Mouse (Mus musculus): ENCODE data around the gene Hdac11. TPM values are rescaled to one million over a fixed set of nuclear protein-coding genes. Genes with fewer than 3 reads are reported as not detected.
"Not testable (repeated sequence)": the region's sequence is repeated elsewhere in the genome, so short reads cannot be mapped to it uniquely, and the experiment has no call there.

The Hdac11 gene
- total RNA-seq, 2 experiments from 2014 or later: 9.4 to 12.6 TPM

GRCm38 (mm10) chr6:91192851-91193545 lies 36.5 kb downstream of the Hdac11 start:
- intact Hi-C loops (cut with DNase I): no loop called here
- no peak for DNase-seq

- no peak for DNase-seq
- intact Hi-C loops (cut with DNase I): no loop called here
These were observed 42.0 kb downstream of the Hdac11 start for GRCm38 (mm10) chr6:91198456-91198855.

GRCm38 (mm10) chr6:91200429-91201188 lies 44.1 kb downstream of the Hdac11 start:
- peak; percentile 54 to 63 for DNase-seq
- intact Hi-C loops (cut with DNase I): no loop called here

GRCm38 (mm10) chr6:91201881-91202341 lies 45.4 kb downstream of the Hdac11 start:
- intact Hi-C loops (cut with DNase I): no loop called here

GRCm38 (mm10) chr6:91202571-91202970 lies 46.1 kb downstream of the Hdac11 start:
- no peak for DNase-seq
- intact Hi-C loops (cut with DNase I): no loop called here

More at GRCm38 (mm10) chr6:91201881-91202341, 45.4 kb downstream of the Hdac11 start:
- peak; percentile 64 to 68 for DNase-seq

GRCm38 (mm10) chr6:91205346-91205745 lies 48.9 kb downstream of the Hdac11 start:
- no peak for DNase-seq
- intact Hi-C loops (cut with DNase I): no loop called here

- intact Hi-C loops (cut with DNase I): no loop called here
- no peak for DNase-seq
These were observed 49.3 kb downstream of the Hdac11 start for GRCm38 (mm10) chr6:91205791-91206190.

GRCm38 (mm10) chr6:91207491-91207890 lies 51.0 kb downstream of the Hdac11 start:
- intact Hi-C loops (cut with DNase I): no loop called here
- no peak for DNase-seq

GRCm38 (mm10) chr6:91209780-91210179 lies 53.3 kb downstream of the Hdac11 start:
- DNase-seq: no peak
- intact Hi-C loops (cut with DNase I): loop anchor here (5.0 kb wide), 1 partner anchor 53 kb away; no protein-coding TSS in a partner anchor

- peak in 1 of 2 experiments; percentile 64 for DNase-seq
- intact Hi-C loops (cut with DNase I): loop anchor here (5.0 kb wide), 1 partner anchor 51 kb away; no protein-coding TSS in a partner anchor
These were observed 54.4 kb downstream of the Hdac11 start for GRCm38 (mm10) chr6:91210852-91211251.

- DNase-seq: not testable (repeated sequence)
- intact Hi-C loops (cut with DNase I): loop anchor here (5.0 kb wide), 1 partner anchor 50 kb away; no protein-coding TSS in a partner anchor
These were observed 55.7 kb downstream of the Hdac11 start, which contains the start of gene Fbln2 for GRCm38 (mm10) chr6:91212155-91212554. TSS of gene Fbln2 (plus strand) at chr6:91212455.

GRCm38 (mm10) chr6:91212571-91212970 lies 56.1 kb downstream of the Hdac11 start:
- intact Hi-C loops (cut with DNase I): loop anchor here (5.0 kb wide), 1 partner anchor 50 kb away; no protein-coding TSS in a partner anchor
- DNase-seq: peak; percentile 79

- intact Hi-C loops (cut with DNase I): loop anchor here (1.0 to 5.0 kb wide), 2 partner anchors 12 to 49 kb away; no protein-coding TSS in a partner anchor
- DNase-seq: no peak
These were observed 57.1 kb downstream of the Hdac11 start for GRCm38 (mm10) chr6:91213287-91214218.

GRCm38 (mm10) chr6:91215454-91215853 lies 59.0 kb downstream of the Hdac11 start:
- intact Hi-C loops (cut with DNase I): no loop called here
- DNase-seq: no peak

- DNase-seq: peak; percentile 47 to 52
- intact Hi-C loops (cut with DNase I): no loop called here
These were observed 62.0 kb downstream of the Hdac11 start for GRCm38 (mm10) chr6:91218445-91218844.

- intact Hi-C loops (cut with DNase I): no loop called here
These were observed 62.4 kb downstream of the Hdac11 start for GRCm38 (mm10) chr6:91218871-91219270.

GRCm38 (mm10) chr6:91220062-91220461 lies 63.6 kb downstream of the Hdac11 start:
- DNase-seq: no peak
- intact Hi-C loops (cut with DNase I): loop anchor here (5.0 kb wide), 1 partner anchor 38 kb away; no protein-coding TSS in a partner anchor

More at GRCm38 (mm10) chr6:91218871-91219270, 62.4 kb downstream of the Hdac11 start:
- DNase-seq: no peak

- intact Hi-C loops (cut with DNase I): loop anchor here (5.0 kb wide), 1 partner anchor 39 kb away; no protein-coding TSS in a partner anchor
- peak in 1 of 2 experiments; percentile 57 for DNase-seq
These were observed 64.6 kb downstream of the Hdac11 start for GRCm38 (mm10) chr6:91221094-91221493.

- DNase-seq: no peak
These were observed 66.4 kb downstream of the Hdac11 start for GRCm38 (mm10) chr6:91222694-91223346.

More at GRCm38 (mm10) chr6:91222694-91223346, 66.4 kb downstream of the Hdac11 start:
- intact Hi-C loops (cut with DNase I): loop anchor here (5.0 kb wide), 1 partner anchor 41 kb away; no protein-coding TSS in a partner anchor
